Mouse (Mus musculus): Measurements from ENCODE around the gene Gm36028.

The Gm36028 gene

DNA sequence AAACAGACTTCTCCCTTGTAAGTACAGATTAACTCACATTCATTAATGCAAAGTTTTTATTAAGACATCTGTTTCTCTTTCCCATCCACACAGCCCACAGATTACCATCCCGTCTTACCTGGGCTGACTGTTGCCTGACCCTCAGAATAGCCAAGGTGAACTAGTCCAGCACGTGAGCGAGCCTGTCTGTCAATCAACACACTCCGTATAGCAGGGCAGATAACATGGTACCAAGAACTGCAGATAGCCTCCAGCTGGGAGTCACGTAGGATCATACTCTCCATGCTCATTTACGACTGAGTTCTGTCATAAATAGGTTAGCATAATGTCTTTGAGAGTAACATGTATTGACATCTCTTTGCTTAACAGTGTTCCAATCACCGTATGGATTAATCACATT is at the start of gene Gm36028:
TSS of gene Gm36028 (minus strand) at position 118 of the 400 bp plus-strand sequence.
- no peak for DNase-seq (ENCODE audit: low spot score in 2 of 2)

DNA sequence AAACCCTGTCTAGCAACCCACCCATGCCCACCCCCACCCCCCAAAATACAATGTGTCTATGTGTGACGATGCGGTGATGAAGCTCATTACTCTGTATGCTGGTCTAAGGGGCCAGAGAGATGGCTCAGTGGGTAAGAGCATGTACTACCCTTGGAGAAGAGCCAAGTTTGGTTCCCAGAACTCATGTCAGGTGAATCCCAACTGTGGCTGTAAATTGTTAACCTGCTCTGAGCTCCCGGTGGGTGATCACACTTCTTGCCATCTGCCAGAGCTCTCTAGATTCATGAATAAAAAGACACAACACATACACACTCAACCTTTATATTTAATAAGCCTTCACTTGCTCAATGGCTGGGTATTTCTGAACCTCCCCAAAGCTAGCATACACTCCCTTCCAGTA is 45.5 kb upstream of the Gm36028 start:
- no peak for DNase-seq (ENCODE audit: low spot score in 2 of 2)

DNA sequence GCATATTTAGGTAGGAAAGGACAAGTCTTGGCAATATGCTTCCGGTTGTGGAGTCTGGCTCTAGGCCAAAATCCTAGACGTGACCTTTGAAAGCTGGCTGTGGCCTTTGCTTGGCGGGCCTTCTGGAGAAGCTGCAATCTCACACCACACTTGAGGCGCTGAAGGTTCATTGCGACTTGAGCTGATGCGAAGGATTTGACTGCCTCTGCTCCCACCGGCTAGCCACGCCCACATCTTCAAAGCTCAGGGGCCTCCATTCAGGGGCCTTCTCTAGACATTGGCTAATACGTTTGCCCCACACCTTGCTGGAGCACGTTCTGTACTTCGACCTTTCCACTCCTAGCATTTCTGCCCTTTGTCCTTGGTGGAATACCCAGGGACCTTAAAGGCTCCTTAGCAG is 40.4 kb upstream of the Gm36028 start:
- no peak for DNase-seq (ENCODE audit: low spot score in 2 of 2)

DNA sequence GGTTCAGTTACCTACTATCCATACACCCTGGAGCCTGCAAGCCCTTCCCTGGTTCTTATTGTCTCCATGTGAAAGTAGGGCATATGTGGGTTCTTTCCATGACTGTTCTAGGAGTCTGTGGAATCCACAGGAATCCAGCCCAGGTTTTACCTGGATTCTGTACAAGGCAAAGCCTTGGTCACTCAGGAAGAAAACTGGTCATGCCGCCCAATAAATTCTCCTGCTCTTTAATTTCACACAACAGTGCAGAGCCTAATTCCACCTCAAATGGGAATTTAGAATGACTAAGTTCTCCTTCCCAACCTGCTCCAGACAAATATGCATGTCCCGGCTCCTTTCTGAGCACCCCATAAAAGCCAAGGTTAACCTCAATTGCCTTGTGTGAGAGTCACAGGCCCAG is 38.4 kb upstream of the Gm36028 start:
- no peak for DNase-seq (ENCODE audit: low spot score in 2 of 2)

DNA sequence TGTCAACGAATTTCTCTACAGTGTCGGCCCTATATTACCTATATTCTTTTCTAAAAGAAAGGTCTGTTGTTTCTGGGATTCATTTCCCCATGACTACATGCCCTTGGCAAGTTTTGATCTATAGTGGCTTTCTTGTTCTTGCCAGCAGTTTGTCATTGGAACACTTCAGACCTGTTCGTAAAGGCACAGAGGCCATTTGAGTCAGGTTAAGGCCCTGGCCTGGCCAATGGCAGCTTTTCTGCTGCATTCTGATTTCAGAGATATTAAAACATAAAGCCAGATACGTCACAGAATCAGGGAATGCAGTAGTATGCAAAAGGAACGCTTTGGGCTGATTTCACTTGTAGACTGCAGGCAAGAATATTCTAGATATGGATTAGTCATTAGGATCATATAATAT is 37.8 kb upstream of the Gm36028 start:
- no peak for DNase-seq (ENCODE audit: low spot score in 2 of 2)

DNA sequence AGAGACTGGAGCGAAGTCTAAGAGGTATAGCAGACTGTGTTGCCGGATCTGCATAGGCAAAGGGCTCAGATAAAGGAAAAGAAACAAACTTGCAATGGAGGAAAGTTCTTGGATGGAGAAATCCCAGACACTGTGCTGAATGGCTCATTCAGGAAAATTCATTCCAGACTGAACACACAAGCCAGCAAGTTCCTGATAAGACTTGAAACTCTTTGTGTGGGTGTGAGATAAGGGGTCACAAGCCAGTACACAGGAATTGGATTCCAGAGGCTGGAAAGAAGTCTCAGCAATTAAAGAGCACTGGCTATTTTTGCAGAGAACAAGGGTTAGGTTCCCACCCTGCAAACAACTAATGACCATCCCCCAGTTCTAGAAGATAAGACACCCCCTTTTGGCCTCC is 33.0 kb upstream of the Gm36028 start:
- DNase-seq (ENCODE audit: low spot score in 2 of 2): no peak

DNA sequence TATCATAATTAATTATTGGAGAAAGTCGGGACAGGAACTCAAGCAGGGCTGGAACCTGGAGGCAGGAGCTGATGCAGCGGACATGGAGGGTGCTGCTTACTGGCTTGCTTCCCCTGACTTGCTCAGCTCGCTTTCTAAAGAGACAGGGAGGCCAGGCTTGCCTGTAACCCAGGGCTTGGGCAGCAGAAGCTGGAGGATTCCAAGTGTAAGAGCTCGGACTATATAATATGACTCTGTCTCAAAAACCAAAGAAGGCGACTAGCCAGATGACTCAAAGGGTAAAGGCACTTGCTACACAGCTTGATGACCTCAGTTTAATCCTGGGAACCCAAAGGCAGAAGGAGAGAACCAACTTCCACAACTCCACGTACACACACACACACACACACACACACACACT is 32.4 kb upstream of the Gm36028 start:
- no peak for DNase-seq (ENCODE audit: low spot score in 2 of 2)

DNA sequence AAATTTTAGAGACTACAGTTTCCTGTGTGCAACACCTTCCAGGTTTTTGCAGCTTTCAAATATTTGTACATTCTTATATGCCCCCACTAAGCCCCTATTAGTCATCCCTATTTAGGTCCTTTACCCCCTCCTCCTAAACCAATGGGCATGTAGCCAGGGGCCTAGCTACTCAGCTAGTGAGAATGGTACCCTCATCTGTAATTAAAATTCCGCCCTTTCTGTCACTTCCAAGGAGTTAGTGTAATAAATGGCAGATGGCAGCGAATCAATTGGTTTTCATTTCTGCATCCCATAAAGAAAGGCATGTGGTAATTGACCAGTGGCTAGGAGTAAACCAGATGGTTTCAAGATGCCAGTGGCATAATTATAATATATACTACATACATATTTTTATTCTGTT is 31.7 kb upstream of the Gm36028 start:
- no peak for DNase-seq (ENCODE audit: low spot score in 2 of 2)

DNA sequence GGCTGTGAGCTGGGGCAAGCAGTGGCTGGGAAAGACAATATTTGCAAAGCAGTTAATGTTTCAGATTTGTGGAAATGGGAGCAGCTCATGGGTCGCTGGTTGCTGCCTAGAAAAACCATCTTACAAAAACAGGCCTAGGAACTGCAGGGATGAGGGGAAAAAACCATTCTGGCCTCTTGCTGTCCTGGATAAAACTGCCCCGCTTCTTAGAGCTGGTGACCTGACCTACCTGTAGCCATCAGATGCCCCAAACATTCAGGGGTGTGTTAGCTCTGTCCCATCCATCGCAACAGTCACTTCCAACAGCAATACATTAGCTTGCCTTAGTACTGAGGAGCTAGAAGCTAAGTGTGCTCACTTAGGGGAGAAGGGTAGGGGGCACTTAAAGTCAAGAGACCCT is 28.0 kb upstream of the Gm36028 start:
- no peak for DNase-seq (ENCODE audit: low spot score in 2 of 2)

DNA sequence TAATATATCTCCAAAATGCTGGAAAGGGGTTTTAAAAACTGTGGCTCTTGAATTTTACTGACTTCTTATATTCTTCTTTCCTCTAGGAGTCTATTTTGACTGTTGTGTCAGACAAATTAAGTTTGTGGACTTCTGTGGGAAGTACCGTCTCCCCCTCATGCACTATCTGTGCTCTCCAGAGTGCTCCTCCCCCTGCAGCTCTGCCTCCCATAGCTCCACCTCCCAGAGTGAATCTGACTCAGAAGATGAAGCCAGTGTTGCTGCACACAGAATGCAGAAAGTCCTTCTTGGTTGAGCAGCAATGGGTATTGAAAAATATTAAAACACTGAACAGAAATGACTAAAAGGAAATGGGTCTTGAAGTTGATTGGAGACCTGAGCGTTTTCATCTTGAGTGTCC is 20.2 kb upstream of the Gm36028 start:
- DNase-seq (ENCODE audit: low spot score in 2 of 2): no peak

DNA sequence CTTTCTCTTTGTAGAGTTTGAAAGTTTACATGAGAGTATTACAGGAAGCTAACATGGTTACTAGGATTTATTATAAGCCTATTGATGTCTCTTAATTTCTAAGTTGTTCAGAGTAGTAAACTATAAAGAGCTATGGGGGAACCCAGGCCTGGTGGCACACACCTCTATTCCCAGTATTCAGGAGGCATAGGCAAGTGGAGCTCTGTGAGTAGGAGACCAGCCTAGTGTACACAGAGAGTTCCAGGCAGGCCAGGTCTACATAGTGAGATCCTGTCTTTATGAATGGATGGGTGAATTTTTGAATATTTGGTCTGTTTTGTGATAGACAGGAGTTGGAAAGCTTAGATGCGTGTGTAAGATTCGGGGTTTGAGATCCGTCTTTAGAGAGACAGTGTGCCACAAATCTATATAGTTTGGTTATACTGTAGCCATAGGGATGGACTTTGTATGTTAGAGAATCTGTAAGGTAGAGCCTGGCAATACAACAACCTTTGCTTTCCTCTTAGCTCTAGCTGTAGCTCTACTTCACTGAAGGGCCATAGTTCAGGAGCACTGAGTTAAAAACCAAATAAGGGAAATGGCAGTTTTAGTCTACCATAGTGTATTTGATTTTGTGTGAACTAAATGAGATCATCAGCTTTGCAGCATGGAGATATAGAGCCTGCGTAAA is 18.9 kb upstream of the Gm36028 start:
- DNase-seq (ENCODE audit: low spot score in 2 of 2): no peak

DNA sequence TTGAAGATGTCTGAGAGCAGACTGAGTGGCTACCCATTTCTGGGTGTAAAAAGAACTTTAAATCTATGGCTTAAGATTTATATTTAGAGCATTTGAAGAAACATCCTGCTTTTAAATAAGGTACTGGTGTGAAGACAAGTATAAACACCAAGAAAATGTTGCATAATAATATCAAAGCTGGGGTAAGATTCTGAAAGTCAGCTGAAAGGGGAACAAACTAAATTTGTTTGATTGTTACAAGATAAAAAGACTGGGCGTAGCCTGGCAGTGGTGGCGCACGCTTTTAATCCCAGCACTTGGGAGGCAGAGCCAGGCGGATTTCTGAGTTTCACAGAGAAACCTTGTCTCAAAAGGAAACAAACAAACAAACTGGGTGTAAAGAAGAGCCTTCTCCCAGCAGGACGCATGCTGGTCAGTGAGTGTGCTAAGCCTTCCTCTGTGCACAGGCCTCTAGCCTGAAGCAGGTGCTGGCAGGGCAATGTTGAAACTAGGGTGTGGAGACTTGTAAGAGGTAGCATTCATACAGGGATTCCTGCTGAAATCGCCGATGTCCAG is 18.1 kb upstream of the Gm36028 start:
- DNase-seq (ENCODE audit: low spot score in 2 of 2): no peak

DNA sequence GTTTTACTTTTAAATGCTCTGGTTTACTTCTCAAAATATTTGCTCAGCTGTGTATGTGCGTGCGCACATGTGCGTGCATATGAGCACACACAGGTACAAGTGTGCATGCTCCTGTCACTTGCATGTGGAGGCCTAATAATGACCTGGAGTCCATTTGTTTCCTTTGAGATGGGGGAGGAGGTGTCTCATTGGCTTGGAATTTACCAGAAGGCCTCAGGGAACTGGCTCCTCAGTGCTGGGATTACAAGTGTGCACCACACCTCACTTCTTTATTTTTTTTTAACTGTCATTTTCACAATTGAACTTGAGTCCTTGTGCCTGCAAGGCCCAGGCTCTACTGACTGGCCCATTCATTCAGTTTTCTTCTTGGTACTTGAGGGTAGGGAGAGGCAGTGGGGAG is 16.5 kb upstream of the Gm36028 start:
- DNase-seq (ENCODE audit: low spot score in 2 of 2): no peak

DNA sequence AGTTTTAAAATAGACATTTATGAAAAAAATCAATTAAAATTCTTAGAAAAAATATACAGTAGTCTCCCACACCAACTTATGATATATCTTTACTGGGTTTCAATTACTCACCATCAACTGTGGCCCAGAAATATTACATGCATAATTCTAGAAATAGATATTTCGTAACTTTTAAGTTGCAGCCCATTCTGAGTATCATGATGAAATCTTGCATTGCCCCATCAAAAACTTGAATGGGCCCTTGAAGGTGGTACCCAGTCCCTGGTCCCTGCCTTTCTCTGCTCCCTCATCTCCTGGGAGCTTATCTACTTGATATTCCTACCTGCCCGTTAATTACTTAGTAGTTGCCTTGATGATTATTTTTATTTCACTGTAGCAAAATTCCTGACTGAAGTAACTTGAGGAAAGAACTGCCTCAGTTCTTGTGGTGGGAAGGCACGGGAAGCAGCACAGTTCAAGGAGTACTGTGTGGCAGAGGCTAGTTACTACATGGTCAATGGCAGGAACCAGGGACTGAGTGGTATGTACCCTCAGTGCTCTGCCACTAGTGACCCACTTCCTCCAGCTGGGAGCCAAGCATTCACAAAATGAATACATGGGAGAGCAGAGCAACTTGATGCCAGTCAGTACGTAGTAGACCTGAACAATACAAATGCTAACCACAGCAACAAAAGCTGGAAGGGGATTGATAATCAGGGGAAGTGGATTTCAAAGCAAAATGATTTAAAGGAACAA is 13.7 kb upstream of the Gm36028 start:
- DNase-seq (ENCODE audit: low spot score in 2 of 2): no peak

DNA sequence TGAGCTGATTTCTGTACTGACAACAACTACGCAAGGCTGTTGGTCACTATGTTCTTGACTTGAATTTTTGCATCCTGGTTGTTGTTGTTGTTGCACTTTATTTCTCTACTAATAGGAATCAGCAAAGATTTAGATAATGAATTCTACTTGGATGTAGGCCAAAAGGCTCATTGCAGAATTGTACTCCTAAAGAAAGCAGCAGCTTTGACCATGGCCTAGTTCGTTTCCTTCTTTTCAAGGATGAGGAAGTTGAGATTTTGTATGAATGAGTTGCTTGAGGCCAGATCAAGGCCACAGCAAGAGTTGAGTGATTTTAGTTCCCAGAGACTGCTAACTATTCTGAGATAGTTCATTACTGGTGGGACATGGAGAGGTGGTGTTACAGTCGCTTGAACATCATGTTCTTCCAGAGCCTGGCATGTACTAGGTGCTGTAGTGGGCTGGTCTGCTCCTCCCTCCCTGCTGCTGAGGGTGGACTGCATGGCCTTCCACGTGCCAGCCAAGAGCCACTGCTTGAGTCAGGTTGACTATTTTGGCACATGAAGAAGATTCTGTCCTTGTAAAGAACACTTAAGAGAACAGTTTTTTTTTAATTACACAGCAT is 10.3 kb upstream of the Gm36028 start:
- DNase-seq (ENCODE audit: low spot score in 2 of 2): peak in 1 of 2 experiments; percentile 25

DNA sequence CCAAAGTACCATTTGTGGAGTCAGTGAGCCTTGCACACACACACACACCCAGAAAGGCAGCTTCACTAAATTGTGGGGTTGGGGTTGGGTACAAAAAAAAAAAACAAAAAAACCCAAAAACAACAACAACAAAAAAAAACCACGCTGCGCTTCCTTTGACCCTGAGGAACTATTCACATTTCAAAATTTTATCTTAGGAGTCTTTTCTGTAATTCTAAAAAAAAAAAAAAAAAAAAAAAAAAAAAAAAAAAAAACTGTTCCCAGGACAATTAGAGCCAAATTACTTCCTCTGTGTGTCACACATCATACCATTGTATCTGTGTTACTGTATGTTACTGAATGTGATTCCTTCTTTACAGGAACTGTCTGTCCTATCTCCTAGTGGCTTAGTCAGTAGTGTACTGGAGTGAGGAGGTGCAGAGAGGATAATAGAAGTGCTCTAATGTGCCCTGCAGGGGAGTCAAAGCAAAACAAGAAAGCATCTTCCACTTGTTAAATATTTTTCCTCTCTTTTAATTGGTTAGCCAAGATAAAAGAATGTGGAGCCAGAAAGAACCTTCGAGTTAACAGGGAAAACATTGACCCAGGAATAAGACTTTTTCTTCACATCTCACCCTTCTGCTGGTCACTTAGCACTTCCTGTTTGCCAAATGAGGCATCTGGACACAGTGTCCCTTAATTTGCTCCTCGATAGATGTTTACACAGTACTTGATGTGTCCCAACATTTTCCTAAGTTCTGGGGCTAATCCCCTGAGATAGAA is 8.7 kb upstream of the Gm36028 start:
- DNase-seq (ENCODE audit: low spot score in 2 of 2): no peak

DNA sequence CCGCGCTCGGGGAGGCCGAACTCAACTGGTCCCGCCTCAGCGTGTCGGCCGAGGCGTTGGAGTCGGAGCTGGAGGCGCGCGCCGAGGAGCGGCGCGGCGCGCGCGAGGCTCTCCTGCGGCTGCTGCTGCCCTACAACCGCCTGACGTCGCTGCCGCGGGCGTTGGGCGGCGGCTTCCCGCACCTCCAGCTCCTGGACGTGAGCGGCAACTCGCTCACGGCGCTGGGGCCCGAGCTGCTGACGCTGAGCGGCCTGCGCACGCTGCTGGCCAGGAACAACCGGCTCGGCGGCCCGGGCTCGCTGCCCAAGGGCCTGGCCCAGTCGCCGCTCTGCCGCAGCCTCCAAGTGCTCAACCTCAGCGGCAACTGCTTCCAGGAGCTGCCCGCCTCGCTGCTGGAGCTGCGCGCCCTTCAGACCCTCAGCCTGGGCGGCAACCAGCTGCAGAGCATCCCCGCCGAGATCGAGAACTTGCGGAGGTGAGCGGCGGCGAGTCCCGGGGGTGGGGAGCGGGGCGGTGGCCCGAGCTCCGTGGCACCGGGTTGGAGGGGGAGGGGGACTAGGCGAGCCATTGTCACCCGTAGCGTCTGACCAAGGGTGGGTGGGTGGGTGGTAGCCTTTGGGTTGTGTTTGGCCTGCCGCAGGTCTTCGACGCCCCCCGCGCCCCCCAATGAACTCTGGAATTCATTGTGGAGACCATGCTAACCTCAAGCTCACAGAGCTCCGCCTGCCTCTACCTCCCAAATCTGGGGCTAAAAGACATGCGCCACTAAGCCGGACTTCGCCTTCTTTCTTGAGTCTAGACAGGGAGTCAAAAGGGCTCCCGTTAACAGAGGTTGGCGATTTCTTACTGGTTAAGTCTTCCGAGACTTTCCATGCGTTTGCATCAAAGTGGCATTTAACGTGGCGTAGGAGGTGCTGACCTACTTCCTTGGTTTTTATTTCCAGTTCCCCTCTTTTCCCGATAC is 7.8 kb upstream of the Gm36028 start:
- peak; percentile 20 to 28 for DNase-seq (ENCODE audit: low spot score in 2 of 2)

DNA sequence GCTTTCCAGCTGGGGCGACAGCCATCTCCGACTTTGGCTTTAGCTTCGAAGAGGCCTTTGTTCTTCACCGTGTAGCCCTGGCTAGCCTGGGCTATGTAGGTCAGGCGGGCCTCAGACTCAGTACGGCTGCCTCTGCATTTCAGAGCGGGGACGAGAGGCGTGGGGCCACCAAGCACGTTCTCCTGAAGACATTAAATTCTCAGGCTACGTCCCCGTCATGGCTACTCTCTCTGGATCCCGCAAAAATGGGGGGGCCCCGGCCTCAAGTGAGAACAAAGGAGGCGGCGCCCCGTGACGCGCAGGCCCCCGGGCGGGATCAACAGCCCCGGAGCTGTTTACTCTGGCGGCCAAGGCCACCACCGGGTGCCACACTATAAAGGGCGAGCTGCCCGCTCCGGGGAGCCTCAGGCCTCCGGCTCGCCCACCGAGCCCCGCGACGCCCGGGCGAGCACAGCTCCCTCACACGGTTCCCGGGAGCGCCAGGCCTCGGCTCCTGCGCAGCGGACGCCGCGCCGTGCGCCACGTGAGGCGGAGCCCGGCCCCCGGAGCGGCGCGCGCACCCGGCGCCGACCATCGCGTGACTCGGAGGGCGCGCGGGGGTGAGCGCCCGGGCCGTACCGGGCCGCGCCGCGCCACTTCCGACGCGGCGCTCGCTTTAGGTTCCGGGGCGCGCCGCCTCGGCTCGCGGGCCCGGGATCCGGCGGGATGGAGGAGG is 7.0 kb upstream of the Gm36028 start, which contains the start of gene Lrrc58:
TSS of gene Lrrc58 (plus strand) at position 599 of the 715 bp plus-strand sequence.
- peak; percentile 78 to 81 for DNase-seq (ENCODE audit: low spot score in 2 of 2)

DNA sequence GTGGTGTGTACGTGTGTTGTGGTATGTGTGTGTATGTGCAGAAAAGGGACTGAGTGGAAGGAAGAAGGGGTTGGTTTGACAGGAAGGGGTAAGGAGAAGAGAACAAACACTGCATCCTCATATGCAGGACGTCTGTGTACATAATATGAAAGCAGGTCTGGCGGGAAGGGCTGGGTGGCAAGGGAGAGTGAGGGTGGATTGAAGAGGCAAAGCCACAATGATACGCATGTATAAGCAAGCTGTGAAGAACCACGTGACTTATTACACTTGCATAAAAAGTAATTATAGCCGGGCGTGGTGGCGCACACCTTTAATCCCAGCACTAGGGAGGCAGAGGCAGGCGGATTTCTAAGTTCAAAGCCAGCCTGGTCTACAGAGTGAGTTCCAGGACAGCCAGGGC is 4.9 kb upstream of the Gm36028 start:
- no peak for DNase-seq (ENCODE audit: low spot score in 2 of 2)

DNA sequence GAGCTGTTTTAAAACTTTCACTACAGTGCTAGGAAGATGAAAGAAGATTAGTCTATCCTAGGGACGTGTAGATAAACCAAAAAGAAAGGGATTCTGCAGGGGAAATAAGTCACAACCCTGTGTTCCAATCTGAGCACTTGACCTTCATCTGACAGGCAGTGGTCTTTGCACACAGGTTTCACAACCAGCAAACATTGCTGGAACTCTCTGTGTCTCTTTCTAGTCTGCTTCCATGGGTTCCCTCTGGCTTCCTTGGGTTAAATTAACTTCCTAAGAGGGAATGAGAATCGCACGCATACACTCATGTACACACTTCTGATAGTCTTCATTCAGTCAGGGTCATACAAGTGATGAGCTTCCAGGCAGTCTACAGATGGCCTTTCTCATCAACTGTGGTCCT is 2.9 kb upstream of the Gm36028 start:
- DNase-seq (ENCODE audit: low spot score in 2 of 2): no peak
